Mouse (Mus musculus): ENCODE measurements at regions not wholly inside any gene's neighbourhood (a gene's known extent, or its start where the extent isn't known, plus 50 kb on each side); places are given as distances from the start of the nearest gene placed in this dataset.
"Not testable (repeated sequence)": the region's sequence is repeated elsewhere in the genome, so short reads cannot be mapped to it uniquely, and the experiment has no call there.

- no peak for DNase-seq
These were observed 116.1 kb upstream of the Pfn2 start for GRCm38 (mm10) chr3:57963965-57964364.

- not testable (repeated sequence) for DNase-seq
These were observed 122.7 kb upstream of the Pfn2 start for GRCm38 (mm10) chr3:57970614-57971013.

GRCm38 (mm10) chr3:57972469-57973245, 124.8 kb upstream of the Pfn2 start:
- DNase-seq, result no peak

GRCm38 (mm10) chr3:57973546-57973945, 125.7 kb upstream of the Pfn2 start:
- DNase-seq, result no peak

GRCm38 (mm10) chr3:57975379-57975778, 127.5 kb upstream of the Pfn2 start:
- no peak for DNase-seq

- DNase-seq, result no peak
These were observed 128.9 kb upstream of the Pfn2 start for GRCm38 (mm10) chr3:57976640-57977229.

- no peak for DNase-seq
These were observed 140.3 kb upstream of the Pfn2 start for GRCm38 (mm10) chr3:57988175-57988574.

- DNase-seq, result no peak
These were observed 142.9 kb upstream of the Pfn2 start for GRCm38 (mm10) chr3:57990738-57991137.

- no peak for DNase-seq
These were observed 150.5 kb upstream of the Pfn2 start for GRCm38 (mm10) chr3:57998121-57999102.

- DNase-seq, result no peak
These were observed 155.1 kb upstream of the Pfn2 start for GRCm38 (mm10) chr3:58002792-58003574.

GRCm38 (mm10) chr3:58024750-58025392, 177.0 kb upstream of the Pfn2 start:
- no peak for DNase-seq

- DNase-seq, result no peak
These were observed 201.7 kb upstream of the Pfn2 start for GRCm38 (mm10) chr3:58049618-58050017.

- no peak for DNase-seq
These were observed 206.8 kb upstream of the Pfn2 start for GRCm38 (mm10) chr3:58054726-58055125.

- DNase-seq, result no peak
These were observed 207.3 kb upstream of the Pfn2 start for GRCm38 (mm10) chr3:58055181-58055580.

GRCm38 (mm10) chr3:58056191-58057063, 208.5 kb upstream of the Pfn2 start:
- peak; percentile 7 for DNase-seq

- DNase-seq, result no peak
These were observed 209.2 kb upstream of the Pfn2 start for GRCm38 (mm10) chr3:58057064-58057396.

GRCm38 (mm10) chr3:58058134-58058533, 210.3 kb upstream of the Pfn2 start:
- DNase-seq, result no peak

GRCm38 (mm10) chr3:58063852-58064549, 216.1 kb upstream of the Pfn2 start:
- no peak for DNase-seq

- no peak for DNase-seq
These were observed 223.7 kb upstream of the Pfn2 start for GRCm38 (mm10) chr3:58071574-58071973.
